Comparison of ENCODE assay signal across 9 mouse cellular contexts in the genomic region with DNA sequence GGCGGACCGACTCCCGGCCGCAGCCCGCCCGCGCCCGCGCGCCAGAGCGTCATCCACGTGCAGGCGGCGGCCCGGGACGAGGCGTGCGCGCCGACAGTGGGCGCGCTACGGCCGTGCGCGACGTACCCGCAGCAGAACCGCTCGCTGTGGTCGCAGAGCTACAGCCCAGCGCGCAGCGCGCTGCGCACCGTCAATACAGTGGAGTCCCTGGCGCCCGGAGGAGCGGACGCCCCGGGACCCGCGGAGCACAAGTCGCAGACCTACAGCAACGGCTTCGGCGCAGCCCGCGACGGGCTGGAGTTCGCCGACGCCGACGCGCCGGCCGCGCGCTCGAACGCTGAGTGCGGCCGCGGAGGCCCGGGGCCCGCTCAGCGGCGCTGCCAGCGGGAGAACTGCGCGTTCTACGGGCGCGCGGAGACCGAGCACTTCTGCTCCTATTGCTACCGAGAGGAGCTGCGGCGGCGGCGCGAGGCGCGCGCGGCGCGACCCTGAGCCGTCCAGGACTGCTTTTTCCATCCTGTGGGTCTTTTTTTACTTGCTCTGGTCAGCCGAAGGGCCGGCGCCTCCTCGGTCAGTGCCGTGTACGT.
A peak's percentile ranks its signal among the peaks of the same experiment; 100 is the strongest.
DNase-seq lines count a peak whose midpoint lies in the region; ATAC-seq lines count a peak whose summit lies in the region.
"Had no signal": no experiment of that assay in that cellular context is flagged by ENCODE, and none has a peak within 500 bp of the region (broad histone marks: within the 10 kb centered on the region; RNA-seq: fewer than 3 reads in every experiment).

No protein-coding gene starts in this region.

- DNase-seq in cerebellum, postnatal 10 days = peak; percentile 68 to 70
- DNase-seq in right cerebral cortex, postnatal 10 days (ENCODE audit: low spot score in 2 of 2) = peak; percentile 52 to 57
- no peak for DNase-seq in right cerebral cortex, adult 18-20 months
- DNase-seq in heart, postnatal 4 days = peak; percentile 5
- DNase-seq in midbrain, embryonic 11.5 days (ENCODE audit: low spot score, missing footprints) = peak; percentile 89
- no peak for DNase-seq in ovary, postnatal 10 days (ENCODE audit: low spot score)
- DNase-seq in adipocyte (ENCODE audit: low spot score) = no peak

- ATAC-seq in cerebellum, adult (ENCODE audit: insufficient number of reproducible peaks, low FRiP score, low TSS enrichment) = no peak
- peak; percentile 37 for ATAC-seq in midbrain, embryonic 11.5 days (ENCODE audit: low FRiP score)

- H3K36me3 ChIP-seq in midbrain, embryonic 11.5 days (ENCODE audit: control insufficient read depth, insufficient read depth, low read length) = no peaks in the 10 kb centered on the region

- WGBS in midbrain, embryonic 11.5 days = under 1% methylated on average over 60 of the region's 97 CpGs

- H3K4me2 ChIP-seq in midbrain, embryonic 11.5 days = peak overlapping the region; percentile 61

- peak overlapping the region; percentile 42 for H3K4me3 ChIP-seq in midbrain, embryonic 11.5 days (ENCODE audit: low read depth, low read length)
- H3K4me3 ChIP-seq: erythroblast, embryonic 14.5 days had no signal

- peak overlapping the region; percentile 33 for H3K9ac ChIP-seq in midbrain, embryonic 11.5 days (ENCODE audit: low read length)

- H3K27ac ChIP-seq in midbrain, embryonic 11.5 days (ENCODE audit: low read depth, low read length) = no peak overlapping the region

- H3K4me1 ChIP-seq in midbrain, embryonic 11.5 days (ENCODE audit: control insufficient read depth, insufficient read depth, low read length) = peaks cover 10% of the 10 kb centered on the region

- peaks cover 74% of the 10 kb centered on the region for H3K27me3 ChIP-seq in midbrain, embryonic 11.5 days (ENCODE audit: control insufficient read depth, insufficient read depth, low read length)

- no peaks in the 10 kb centered on the region for H3K9me3 ChIP-seq in midbrain, embryonic 11.5 days (ENCODE audit: control insufficient read depth, low read length)

Comparison
In these comparisons a context has a peak if more than half of its experiments do, and no peak if none do; other contexts are left out.
1. DNase-seq: peak in cerebellum, postnatal 10 days (2 of 2), right cerebral cortex, postnatal 10 days (2 of 2), heart, postnatal 4 days (single experiment) and midbrain, embryonic 11.5 days (single experiment); none in right cerebral cortex, adult 18-20 months (single experiment), ovary, postnatal 10 days (single experiment) and adipocyte (single experiment).